Mouse (Mus musculus) fat pad, adult 2 months (tissue): Measurements from ENCODE around the gene Olfr684.

Source experiments
- DNase-seq: peaks from one replicate; pipeline ENCODE4 v3.0.0-alpha.2; 2011; ENCODE audit warnings: low read depth, low spot score; ENCODE audit errors: extremely low read depth

Gene Olfr684

GRCm38 (mm10) chr7:105163553-105163952 lies at the start of gene Olfr684:
Gene Olfr684, minus strand, starts transcription at chr7:105163653.
- DNase-seq: no peak

GRCm38 (mm10) chr7:105207385-105207784 lies 43.9 kb upstream of the Olfr684 start, which contains the start of gene Olfr686:
Gene Olfr686, minus strand, starts transcription at chr7:105207485.
- DNase-seq: no peak

- DNase-seq: no peak
Measured at GRCm38 (mm10) chr7:105185912-105186311, 22.5 kb upstream of the Olfr684 start, which contains the start of gene Olfr685. Gene Olfr685, minus strand, starts transcription at chr7:105186012.

- DNase-seq: no peak
Measured at GRCm38 (mm10) chr7:105170773-105171172, 7.3 kb upstream of the Olfr684 start.

GRCm38 (mm10) chr7:105146912-105147311 lies 16.5 kb downstream of the Olfr684 start, which contains the start of gene Olfr683:
Gene Olfr683, minus strand, starts transcription at chr7:105147012.
- DNase-seq: no peak

GRCm38 (mm10) chr7:105141275-105141674 lies 22.2 kb downstream of the Olfr684 start:
- DNase-seq: no peak

- DNase-seq: no peak
Measured at GRCm38 (mm10) chr7:105116536-105116935, 46.9 kb downstream of the Olfr684 start, which contains the start of gene Olfr681. Gene Olfr681, plus strand, starts transcription at chr7:105116836.
